Mouse (Mus musculus) embryonic facial prominence, embryonic 12.5 days (tissue): ENCODE measurements around the gene Ethe1. TPM values are rescaled to one million over a fixed set of nuclear protein-coding genes. Genes with fewer than 3 reads are reported as not detected.
"Not testable (repeated sequence)": the region's sequence is repeated elsewhere in the genome, so short reads cannot be mapped to it uniquely, and the experiment has no call there.

ENCODE experiments used
- ATAC-seq: fragments of 200-750 bp; cut with Nextera tagmentation; 2 replicates; pipeline ENCODE4 v1.8.0; 2017; ENCODE audit not compliant: insufficient number of reproducible peaks, insufficient read depth, low FRiP score, low TSS enrichment
- H3K27ac ChIP-seq: fragments of 300-500 bp; sonication (generic); 2 replicates; pipeline ENCODE4 v1.5.1; 2016; ENCODE audit warnings: mild to moderate bottlenecking
- H3K27me3 ChIP-seq: fragments of 300-500 bp; sonication (generic); 2 replicates; pipeline ENCODE4 v1.6.1; 2016; ENCODE audit warnings: mild to moderate bottlenecking, moderate library complexity
- H3K36me3 ChIP-seq: fragments of 300-500 bp; sonication (generic); 2 replicates; pipeline ENCODE4 v1.6.1; 2016; ENCODE audit warnings: mild to moderate bottlenecking
- H3K4me1 ChIP-seq: fragments of 300-500 bp; sonication (generic); 2 replicates; pipeline ENCODE4 v1.6.1; 2016
- H3K4me2 ChIP-seq: fragments of 300-500 bp; sonication (generic); replicated peaks from 2 replicates; pipeline ENCODE4 v1.6.1; 2016; ENCODE audit warnings: mild to moderate bottlenecking, moderate library complexity
- H3K4me3 ChIP-seq: fragments of 300-500 bp; sonication (generic); 2 replicates; pipeline ENCODE4 v1.5.1; 2016; ENCODE audit warnings: mild to moderate bottlenecking
- H3K9ac ChIP-seq: fragments of 300-500 bp; sonication (generic); 2 replicates; pipeline ENCODE4 v1.6.1; 2016; ENCODE audit warnings: mild to moderate bottlenecking, moderate library complexity
- H3K9me3 ChIP-seq: fragments of 300-500 bp; sonication (generic); 2 replicates; pipeline ENCODE4 v1.6.1; 2016; ENCODE audit warnings: mild to moderate bottlenecking, moderate library complexity
- WGBS: fragments of 180-500 bp; shearing (Covaris S2); methylation state at CpG from one replicate; pipeline ENCODE4 v1.1.7; 2016; 5-methylcytosine and 5-hydroxymethylcytosine counted together
- polyA plus RNA-seq: library from polyadenylated mRNA; unstranded; fragments of >200 nt; fragmentation: Nextera tagmentation; extraction: Ambion mirVana; gene quantifications from 2 replicates; pipeline ENCODE4 v1.2.1, GENCODE M21; 2016

The Ethe1 gene
- polyA plus RNA-seq, 1 experiment from 2014 or later = 23.7 TPM

DNA sequence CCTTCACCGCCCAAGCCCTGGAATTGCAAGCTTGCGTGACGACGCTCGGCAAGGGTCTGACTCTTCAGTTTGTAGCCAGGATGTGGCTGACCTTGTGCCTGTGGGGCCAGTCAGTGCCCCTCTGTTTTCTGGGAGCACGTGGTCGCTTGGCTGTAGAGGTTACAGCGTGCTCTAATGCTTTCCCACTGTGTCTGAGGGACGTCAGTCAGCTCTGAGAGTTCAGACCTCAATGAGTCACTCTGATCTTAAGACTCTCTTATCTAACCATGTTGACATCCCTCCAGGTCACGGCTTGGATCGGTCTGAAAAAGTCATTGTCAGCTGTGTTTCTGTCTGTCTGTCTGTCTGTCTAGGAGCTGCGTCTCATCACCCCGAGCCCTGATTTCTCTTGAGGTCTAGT is 27.5 kb downstream of the Ethe1 start:
- Histone ChIP-seq H3K27ac (no peak overlapping the region), H3K4me1 (peaks cover 16% of the 10 kb centered on the region), H3K36me3 (no peaks in the 10 kb centered on the region), H3K9me3 (no peaks in the 10 kb centered on the region), H3K27me3 (peaks cover 40% of the 10 kb centered on the region), H3K4me3 (no peak overlapping the region), H3K4me2 (no peak overlapping the region), H3K9ac (no peak overlapping the region)
- WGBS = 65% methylated on average over 13 of the region's 13 CpGs
- ATAC-seq = no peak

DNA sequence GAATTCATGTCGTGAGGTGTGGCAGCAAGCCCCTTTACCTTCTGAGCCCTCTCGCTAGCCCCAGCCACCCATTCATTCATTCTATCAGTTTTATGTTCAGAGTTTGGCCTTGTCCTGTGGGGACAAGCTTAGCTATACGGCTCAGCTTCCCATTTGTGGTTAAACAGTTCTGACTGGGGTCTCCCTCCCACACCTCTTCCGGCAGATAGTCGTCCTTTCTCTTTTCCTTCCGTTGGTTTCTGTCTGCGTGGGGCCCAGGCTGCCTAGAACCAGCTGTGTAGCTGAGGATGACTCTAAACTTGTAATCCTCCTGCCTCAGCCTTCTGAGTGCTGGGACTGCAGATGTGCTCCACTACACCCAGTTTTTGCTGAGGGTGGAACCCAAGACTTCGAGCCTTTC is 30.4 kb downstream of the Ethe1 start:
- 80% methylated on average over 8 of the region's 8 CpGs for WGBS
- Histone ChIP-seq H3K9ac (no peak overlapping the region), H3K27ac (no peak overlapping the region), H3K27me3 (peaks cover 14% of the 10 kb centered on the region), H3K4me1 (no peaks in the 10 kb centered on the region; the same call in 1 of the 2 replicates), H3K9me3 (no peaks in the 10 kb centered on the region), H3K4me3 (no peak overlapping the region), H3K4me2 (no peak overlapping the region), H3K36me3 (no peaks in the 10 kb centered on the region)
- ATAC-seq = no peak

DNA sequence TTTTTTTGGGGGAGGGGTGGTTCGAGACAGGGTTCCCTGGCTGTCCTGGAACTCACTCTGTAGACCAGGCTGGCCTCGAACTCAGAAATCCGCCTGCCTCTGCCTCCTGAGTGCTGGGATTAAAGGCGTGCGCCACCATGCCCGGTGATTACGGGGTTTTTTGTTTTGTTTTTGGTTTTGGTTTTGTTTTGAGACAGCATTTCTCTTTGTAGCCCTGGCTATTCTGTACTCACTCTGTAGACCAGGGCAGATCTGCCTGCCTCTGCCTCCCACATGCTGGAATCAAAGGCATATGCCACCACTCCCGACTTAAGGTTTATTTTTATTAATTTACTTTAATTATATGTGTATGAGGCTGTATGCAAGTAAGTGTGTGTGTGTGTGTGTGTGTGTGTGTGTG is 31.0 kb downstream of the Ethe1 start:
- not testable (repeated sequence) for H3K4me1 ChIP-seq, H3K36me3 ChIP-seq, H3K4me2 ChIP-seq, ATAC-seq, H3K9me3 ChIP-seq, H3K27ac ChIP-seq, H3K4me3 ChIP-seq, H3K9ac ChIP-seq, H3K27me3 ChIP-seq
- 91% methylated on average over 8 of the region's 8 CpGs for WGBS

DNA sequence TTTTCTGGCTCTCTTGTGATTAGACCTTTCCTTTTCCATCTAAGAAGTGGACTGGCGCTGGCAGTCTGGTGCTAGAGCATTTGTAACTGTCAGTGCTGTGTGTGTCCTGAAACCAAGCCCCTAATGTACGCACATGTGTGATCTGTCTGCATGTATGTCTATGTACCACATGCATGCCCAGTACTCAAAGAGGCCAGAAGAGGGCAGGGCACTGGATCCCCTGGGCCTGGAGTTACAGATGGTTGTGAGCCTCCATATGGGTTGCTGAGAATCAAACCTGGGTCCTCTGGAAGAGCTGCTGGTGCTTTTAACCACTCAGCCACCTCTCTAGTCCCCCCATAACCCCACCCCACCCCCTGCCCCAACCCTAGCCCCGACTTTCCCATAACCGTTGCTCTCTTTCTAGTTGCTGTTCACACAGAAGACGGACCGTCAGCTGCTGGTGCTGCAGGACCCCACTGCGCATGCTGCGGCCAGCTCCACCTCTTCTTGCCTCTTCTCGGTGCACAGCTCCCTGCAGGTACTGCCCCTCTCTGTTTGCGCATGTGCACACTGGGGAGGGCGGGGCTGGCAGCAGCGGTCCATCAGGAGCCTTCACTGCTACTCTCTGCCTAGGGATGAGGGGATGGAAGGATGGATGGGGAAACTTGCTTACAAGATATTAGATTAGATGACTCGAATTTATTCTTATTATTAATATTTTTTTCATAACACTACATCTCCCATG is 32.5 kb downstream of the Ethe1 start:
- Histone ChIP-seq H3K4me2 (no peak overlapping the region), H3K4me1 (no peaks in the 10 kb centered on the region), H3K4me3 (no peak overlapping the region), H3K36me3 (no peaks in the 10 kb centered on the region), H3K9me3 (no peaks in the 10 kb centered on the region), H3K27me3 (peaks cover 5% of the 10 kb centered on the region; the same call in 1 of the 2 replicates), H3K9ac (no peak overlapping the region), H3K27ac (no peak overlapping the region)
- no peak for ATAC-seq
- WGBS = 45% methylated on average over 13 of the region's 13 CpGs

DNA sequence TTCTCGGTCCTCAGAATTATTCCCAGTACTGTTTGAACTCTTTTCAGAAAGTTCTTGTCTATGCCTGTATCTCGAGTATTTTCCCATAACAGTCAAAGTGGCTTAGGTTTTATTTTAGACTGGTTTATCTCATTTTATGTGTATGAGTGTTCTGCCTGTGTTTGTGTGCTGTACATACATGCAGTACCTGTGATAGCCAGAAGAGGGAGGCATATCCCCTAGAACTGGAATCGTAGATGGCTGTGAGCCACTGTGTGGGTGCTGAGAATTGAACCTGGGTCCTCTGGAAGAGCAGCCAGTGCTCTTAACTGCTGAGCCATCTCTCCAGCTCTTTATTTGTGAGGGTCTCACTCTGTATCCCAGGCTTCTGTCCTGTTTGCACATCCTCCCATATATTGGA is 33.9 kb downstream of the Ethe1 start:
- ATAC-seq = no peak
- peaks cover 5% of the 10 kb centered on the region; the same call in 1 of the 2 replicates for H3K27me3 ChIP-seq
- no peaks in the 10 kb centered on the region for H3K36me3 ChIP-seq
- no peaks in the 10 kb centered on the region for H3K9me3 ChIP-seq
- H3K4me3 ChIP-seq = no peak overlapping the region
- no peak overlapping the region for H3K9ac ChIP-seq
- H3K4me2 ChIP-seq = no peak overlapping the region
- H3K27ac ChIP-seq = no peak overlapping the region
- 85% methylated on average over 3 of the region's 3 CpGs for WGBS
- no peaks in the 10 kb centered on the region for H3K4me1 ChIP-seq

DNA sequence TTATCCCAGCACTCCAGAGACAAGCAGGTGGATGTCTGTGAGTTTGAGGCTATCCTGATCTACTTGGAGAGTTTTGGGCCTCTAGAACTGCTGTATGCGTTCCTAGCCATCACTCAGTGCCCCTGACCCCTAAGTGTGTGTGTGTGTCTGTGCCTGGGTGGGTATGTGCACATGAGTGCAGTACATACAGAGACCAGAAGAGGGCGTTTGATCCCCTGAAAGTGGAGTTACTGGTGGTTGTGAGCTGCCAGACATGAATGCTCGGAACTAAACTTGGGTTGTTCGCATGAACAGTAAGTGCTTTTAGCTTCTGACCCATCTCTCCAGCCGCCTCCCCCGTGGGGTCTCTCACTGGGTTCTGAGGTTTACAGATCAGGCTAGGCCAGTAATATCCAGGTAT is 35.6 kb downstream of the Ethe1 start:
- no peaks in the 10 kb centered on the region for H3K36me3 ChIP-seq
- peaks cover 5% of the 10 kb centered on the region; the same call in 1 of the 2 replicates for H3K27me3 ChIP-seq
- no peak overlapping the region for H3K27ac ChIP-seq
- no peak overlapping the region for H3K4me3 ChIP-seq
- H3K9me3 ChIP-seq = no peaks in the 10 kb centered on the region
- no peaks in the 10 kb centered on the region for H3K4me1 ChIP-seq
- 80% methylated on average over 6 of the region's 6 CpGs for WGBS
- no peak for ATAC-seq
- H3K4me2 ChIP-seq = no peak overlapping the region
- no peak overlapping the region for H3K9ac ChIP-seq

DNA sequence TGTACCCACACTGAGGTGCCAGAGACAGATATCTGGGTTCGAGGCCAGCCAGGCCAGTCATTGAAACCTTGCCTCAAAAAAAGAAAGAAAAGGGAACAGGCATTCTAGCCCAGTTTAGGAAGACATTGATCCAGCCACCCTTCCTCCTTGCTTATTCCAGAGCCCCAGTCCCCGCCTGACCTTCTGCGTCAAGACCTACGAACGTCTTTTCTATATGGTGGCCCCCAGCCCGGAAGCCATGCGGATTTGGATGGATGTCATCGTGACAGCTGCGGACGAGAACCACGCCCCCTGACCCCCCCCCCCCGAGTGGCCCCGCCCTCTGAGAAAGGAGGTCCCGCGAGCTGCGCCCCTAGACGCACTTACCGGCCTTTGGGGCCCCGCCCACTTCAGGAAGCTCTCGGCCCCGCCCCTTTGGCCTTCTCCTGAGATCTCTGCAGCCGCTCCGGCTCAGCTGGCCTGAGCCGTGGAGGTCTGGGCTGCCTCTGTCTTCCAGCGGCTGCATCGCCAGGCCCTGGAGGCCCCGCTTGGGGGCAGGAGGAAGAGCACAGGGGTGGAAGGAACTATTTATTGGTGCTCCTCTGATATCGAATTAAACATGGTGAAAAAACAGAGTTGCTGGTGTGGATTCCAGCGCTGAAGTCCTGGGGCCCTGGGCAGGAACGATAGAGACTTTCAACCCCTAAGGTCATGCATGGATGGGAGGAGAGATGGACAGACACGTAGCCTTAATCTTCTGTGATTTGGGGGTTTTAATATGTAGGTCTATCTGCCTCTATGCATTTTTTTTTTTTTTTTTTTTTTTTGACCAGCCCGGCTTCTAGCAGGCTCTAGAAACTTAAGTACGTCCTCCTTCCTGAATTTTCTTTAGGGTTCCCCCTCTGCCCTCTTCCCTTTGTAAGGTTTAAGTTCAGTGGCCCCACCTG is 41.6 kb downstream of the Ethe1 start:
- Histone ChIP-seq H3K9me3 (no peaks in the 10 kb centered on the region; the same call in 1 of the 2 replicates), H3K4me2 (peak overlapping the region; percentile 59), H3K4me1 (no peaks in the 10 kb centered on the region; the same call in 1 of the 2 replicates), H3K4me3 (peak overlapping the region; percentile 27), H3K27ac (no peak overlapping the region), H3K27me3 (no peaks in the 10 kb centered on the region), H3K36me3 (no peaks in the 10 kb centered on the region), H3K9ac (0 out of 2 replicates have a peak overlapping the region, but pooled peaks have one; percentile 1)
- 9% methylated on average over 32 of the region's 33 CpGs for WGBS
- peak; percentile 67; the same call in 1 of the 2 replicates for ATAC-seq

DNA sequence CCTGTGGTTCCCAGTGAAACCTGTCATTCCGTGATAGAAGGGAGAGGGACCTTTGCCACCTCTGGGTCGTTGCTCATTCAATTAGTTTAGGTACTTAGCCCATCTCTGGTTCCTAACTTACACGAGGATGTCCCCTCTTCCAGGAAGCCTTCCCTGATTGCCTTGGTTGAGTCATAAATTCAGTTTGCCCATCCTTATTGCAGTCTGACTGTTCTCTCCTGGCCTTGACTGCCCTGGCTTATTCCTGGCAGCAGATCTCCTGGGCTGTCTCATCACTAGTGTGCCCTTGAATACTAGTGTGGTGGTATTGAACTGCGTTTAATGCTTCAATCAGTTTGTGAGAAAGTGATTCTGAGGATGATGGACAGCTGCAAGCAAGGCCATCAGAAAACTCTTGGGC is 42.3 kb downstream of the Ethe1 start:
- Histone ChIP-seq H3K4me2 (no peak overlapping the region), H3K27ac (no peak overlapping the region), H3K9me3 (no peaks in the 10 kb centered on the region; the same call in 1 of the 2 replicates), H3K27me3 (no peaks in the 10 kb centered on the region), H3K9ac (no peak overlapping the region), H3K4me3 (no peak overlapping the region), H3K4me1 (no peaks in the 10 kb centered on the region; the same call in 1 of the 2 replicates), H3K36me3 (no peaks in the 10 kb centered on the region)
- no peak for ATAC-seq
- 71% methylated on average over 4 of the region's 4 CpGs for WGBS

DNA sequence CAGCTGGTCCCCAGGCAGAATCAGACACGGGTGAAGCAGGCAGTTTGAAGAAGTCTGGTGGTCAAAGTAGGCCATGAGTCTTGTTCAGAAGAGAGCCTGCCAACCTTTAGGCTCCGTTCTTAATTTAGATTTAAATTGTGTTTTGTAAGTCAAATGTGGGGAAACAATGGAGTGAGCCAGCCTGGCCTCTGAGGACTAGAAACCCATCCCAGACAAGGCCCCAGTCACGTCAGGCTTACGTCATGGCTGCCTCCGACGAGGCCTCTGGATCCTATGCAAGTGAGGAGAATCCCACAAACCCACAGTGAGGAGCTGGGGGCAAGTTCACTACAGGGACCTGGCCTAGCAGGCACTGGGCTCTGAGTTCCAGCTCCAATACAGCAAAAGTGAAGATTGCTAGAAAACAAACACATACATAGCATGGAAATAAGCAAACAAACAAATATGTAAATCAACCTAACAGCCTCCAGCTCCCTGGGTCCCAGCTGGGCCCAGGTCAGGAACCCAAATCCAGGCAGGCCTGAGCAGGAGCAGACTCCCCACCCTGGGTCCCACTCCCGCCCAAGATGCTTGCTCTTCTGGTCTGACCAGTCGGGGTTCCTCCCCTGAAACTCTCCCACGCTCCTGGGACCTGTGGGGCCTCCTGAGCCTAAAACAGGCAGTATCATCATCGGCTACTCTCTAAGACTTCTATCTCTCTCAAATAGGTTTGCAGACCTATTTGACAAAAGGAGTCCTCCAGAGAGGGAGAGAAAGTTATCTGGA is 43.0 kb downstream of the Ethe1 start:
- 63% methylated on average over 10 of the region's 10 CpGs for WGBS

DNA sequence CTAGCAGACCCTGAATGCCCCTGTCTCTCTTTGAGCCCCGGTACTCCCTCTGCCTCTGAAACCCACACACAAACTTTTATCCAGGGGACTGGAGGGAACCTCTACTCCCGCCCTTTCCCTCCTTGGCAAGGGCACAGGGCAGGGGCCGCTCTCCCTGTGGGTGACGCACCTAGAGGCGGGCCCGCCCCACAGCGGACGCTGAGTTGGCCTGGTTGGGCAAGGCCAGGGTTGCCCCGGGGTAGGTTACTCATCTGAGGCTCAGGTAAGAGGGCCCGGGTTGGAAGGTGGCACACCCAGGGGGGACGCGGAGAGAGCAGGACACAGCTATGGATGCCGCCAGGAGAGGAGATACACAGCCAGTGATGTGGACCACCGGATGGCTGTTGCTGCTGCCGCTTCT is 48.9 kb downstream of the Ethe1 start, which contains the start of gene Lypd3:
Gene Lypd3, plus strand, starts transcription at position 287 of the 400 bp plus-strand sequence.
- Histone ChIP-seq H3K27ac (no peak within 1 kb of the TSS), H3K9me3 (no peaks in the 10 kb centered on the region), H3K4me3 (peak within 1 kb of the TSS; percentile 42), H3K27me3 (peaks cover 53% of the 10 kb centered on the region), H3K9ac (peak within 1 kb of the TSS; percentile 29), H3K36me3 (no peaks in the 10 kb centered on the region), H3K4me2 (peak within 1 kb of the TSS; percentile 69), H3K4me1 (peaks cover 17% of the 10 kb centered on the region)
- ATAC-seq = no peak
- 16% methylated on average over 15 of the region's 15 CpGs for WGBS

More for the DNA sequence above, 43.0 kb downstream of the Ethe1 start:
- Histone ChIP-seq H3K4me1 (no peaks in the 10 kb centered on the region; the same call in 1 of the 2 replicates), H3K9me3 (no peaks in the 10 kb centered on the region; the same call in 1 of the 2 replicates), H3K27me3 (no peaks in the 10 kb centered on the region), H3K9ac (no peak overlapping the region), H3K4me2 (no peak overlapping the region), H3K27ac (no peak overlapping the region), H3K4me3 (no peak overlapping the region), H3K36me3 (no peaks in the 10 kb centered on the region)
- ATAC-seq = no peak

DNA sequence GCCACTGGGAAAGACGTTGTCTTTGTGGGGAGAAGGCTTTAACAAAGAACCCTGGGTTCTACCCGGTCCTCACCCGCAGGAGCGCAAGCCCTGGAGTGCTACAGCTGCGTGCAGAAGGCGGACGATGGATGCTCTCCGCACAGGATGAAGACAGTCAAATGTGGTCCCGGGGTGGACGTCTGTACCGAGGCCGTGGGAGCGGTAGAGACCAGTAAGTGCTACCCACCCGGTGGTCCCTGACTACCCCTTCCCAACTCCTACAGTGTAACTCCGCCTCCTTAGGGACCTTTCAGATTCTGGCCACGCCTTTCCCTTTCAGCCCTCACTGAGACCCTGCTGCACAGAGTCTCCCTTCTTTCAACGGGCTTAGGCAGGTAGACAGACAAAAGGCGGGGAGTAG is 49.7 kb downstream of the Ethe1 start:
- Histone ChIP-seq H3K4me1 (peaks cover 17% of the 10 kb centered on the region), H3K4me2 (peak overlapping the region; percentile 69), H3K27me3 (peaks cover 53% of the 10 kb centered on the region), H3K9ac (peak overlapping the region; percentile 29), H3K9me3 (no peaks in the 10 kb centered on the region), H3K4me3 (peak overlapping the region; percentile 42), H3K36me3 (no peaks in the 10 kb centered on the region), H3K27ac (no peak overlapping the region)
- WGBS = under 1% methylated on average over 18 of the region's 18 CpGs
- peak; percentile 70 for ATAC-seq
